Mouse (Mus musculus) gastrocnemius, postnatal 4 days (tissue): ENCODE data around the gene Lfng. TPM values are rescaled to one million over a fixed set of nuclear protein-coding genes. Genes with fewer than 3 reads are reported as not detected.

Experiments
- DNase-seq, 2 experiments: peaks; one replicate each; pipeline ENCODE4 v3.0.0; 2021 to 2022; ENCODE audit warnings: low spot score in 2 of 2, mixed read lengths in 2 of 2
- total RNA-seq, 2 experiments: library from RNA; stranded (reverse); gene quantifications; 2 replicates each; pipeline ENCODE4 v1.2.3; 2021

The Lfng gene
- total RNA-seq, 2 experiments from 2014 or later, result 11.4 to 13.8 TPM

GRCm38 (mm10) chr5:140615321-140616109 is 8.4 kb downstream of the Lfng start:
- no peak for DNase-seq

- no peak for DNase-seq
Measured at GRCm38 (mm10) chr5:140616110-140616503, 9.0 kb downstream of the Lfng start.

GRCm38 (mm10) chr5:140616691-140617090 is 9.6 kb downstream of the Lfng start:
- DNase-seq, result no peak

- no peak for DNase-seq
Measured at GRCm38 (mm10) chr5:140617714-140618113, 10.6 kb downstream of the Lfng start.

GRCm38 (mm10) chr5:140619151-140619771 is 12.1 kb downstream of the Lfng start:
- DNase-seq, result peak in 1 of 2 experiments; percentile 81

GRCm38 (mm10) chr5:140619895-140620736 is 13.0 kb downstream of the Lfng start:
- DNase-seq, result no peak

- DNase-seq, result no peak
Measured at GRCm38 (mm10) chr5:140621092-140621491, 14.0 kb downstream of the Lfng start.

GRCm38 (mm10) chr5:140621517-140621916 is 14.4 kb downstream of the Lfng start:
- DNase-seq, result no peak

GRCm38 (mm10) chr5:140622978-140623670 is 16.0 kb downstream of the Lfng start:
- DNase-seq, result no peak

GRCm38 (mm10) chr5:140623791-140624190 is 16.7 kb downstream of the Lfng start:
- DNase-seq, result no peak

- no peak for DNase-seq
Measured at GRCm38 (mm10) chr5:140624238-140624637, 17.1 kb downstream of the Lfng start.

GRCm38 (mm10) chr5:140624961-140625360 is 17.8 kb downstream of the Lfng start:
- no peak for DNase-seq

GRCm38 (mm10) chr5:140627580-140627979 is 20.5 kb downstream of the Lfng start:
- no peak for DNase-seq

- DNase-seq, result no peak
Measured at GRCm38 (mm10) chr5:140628995-140629394, 21.9 kb downstream of the Lfng start.

GRCm38 (mm10) chr5:140633432-140633831 is 26.3 kb downstream of the Lfng start:
- peak in 1 of 2 experiments; percentile 7 for DNase-seq

GRCm38 (mm10) chr5:140634798-140635722 is 27.9 kb downstream of the Lfng start:
- peak in 1 of 2 experiments; percentile 9 for DNase-seq

GRCm38 (mm10) chr5:140636316-140637057 is 29.4 kb downstream of the Lfng start:
- DNase-seq, result no peak

GRCm38 (mm10) chr5:140637058-140637410 is 29.9 kb downstream of the Lfng start:
- peak in 1 of 2 experiments; percentile 25 for DNase-seq

- no peak for DNase-seq
Measured at GRCm38 (mm10) chr5:140637989-140638388, 30.9 kb downstream of the Lfng start.
